Mouse (Mus musculus) neural tube, embryonic 15.5 days (tissue): ENCODE results near the gene Eno3. TPM values are rescaled to one million over a fixed set of nuclear protein-coding genes. Genes with fewer than 3 reads are reported as not detected.
A peak's percentile ranks its signal among the peaks of the same experiment; 100 is the strongest.

Experiments
- ATAC-seq: fragments of 200-750 bp; cut with Nextera tagmentation; 2 replicates; pipeline ENCODE4 v1.8.0; 2017; ENCODE audit warnings: mild to moderate bottlenecking, moderate TSS enrichment, moderate library complexity; ENCODE audit not compliant: low FRiP score
- H3K27ac ChIP-seq: fragments of 300-500 bp; sonication (generic); replicated peaks from 2 replicates; pipeline ENCODE4 v1.5.1; 2015; ENCODE audit warnings: mild to moderate bottlenecking, inconsistent platforms
- H3K27me3 ChIP-seq: fragments of 300-500 bp; sonication (generic); replicated peaks from 2 replicates; pipeline ENCODE4 v1.6.1; 2015; ENCODE audit warnings: inconsistent platforms
- H3K36me3 ChIP-seq: fragments of 300-500 bp; sonication (generic); 2 replicates; pipeline ENCODE4 v1.6.1; 2015; ENCODE audit warnings: inconsistent platforms
- H3K4me1 ChIP-seq: fragments of 300-500 bp; sonication (generic); 2 replicates; pipeline ENCODE4 v1.6.1; 2015; ENCODE audit warnings: inconsistent platforms
- H3K4me2 ChIP-seq: fragments of 300-500 bp; sonication (generic); 2 replicates; pipeline ENCODE4 v1.6.1; 2015; ENCODE audit warnings: inconsistent platforms, mild to moderate bottlenecking, moderate library complexity
- H3K4me3 ChIP-seq: fragments of 300-500 bp; sonication (generic); replicated peaks from 2 replicates; pipeline ENCODE4 v1.5.1; 2015; ENCODE audit warnings: mild to moderate bottlenecking, inconsistent platforms
- H3K9ac ChIP-seq: fragments of 300-500 bp; sonication (generic); replicated peaks from 2 replicates; pipeline ENCODE4 v1.6.1; 2015; ENCODE audit warnings: mild to moderate bottlenecking, inconsistent platforms
- H3K9me3 ChIP-seq: fragments of 300-500 bp; sonication (generic); replicated peaks from 2 replicates; pipeline ENCODE4 v1.6.1; 2016; ENCODE audit warnings: inconsistent platforms
- WGBS: fragments of 180-500 bp; shearing (Covaris S2); methylation state at CpG from one replicate; pipeline ENCODE4 v1.1.7; 2015; ENCODE audit warnings: mixed read lengths; 5-methylcytosine and 5-hydroxymethylcytosine counted together
- polyA plus RNA-seq: library from polyadenylated mRNA; unstranded; fragments of >200 nt; fragmentation: Nextera tagmentation; extraction: Ambion mirVana; gene quantifications from 2 replicates; pipeline ENCODE4 v1.2.1, GENCODE M21; 2015

Eno3 gene
- polyA plus RNA-seq, 1 experiment from 2014 or later: 17.5 TPM

- no peak overlapping the region for H3K9ac ChIP-seq
- no peak overlapping the region for H3K4me3 ChIP-seq
- 57% methylated on average over 4 of the region's 4 CpGs for WGBS
- no peaks in the 10 kb centered on the region for H3K9me3 ChIP-seq
- no peak overlapping the region for H3K4me2 ChIP-seq
- H3K4me1 ChIP-seq: peaks cover 29% of the 10 kb centered on the region
- no peak overlapping the region for H3K27ac ChIP-seq
- no peak for ATAC-seq
- H3K27me3 ChIP-seq: no peaks in the 10 kb centered on the region
- H3K36me3 ChIP-seq: peaks cover 11% of the 10 kb centered on the region
Measured at GRCm38 (mm10) chr11:70689578-70689977, 32.6 kb downstream of the Eno3 start.

- 67% methylated on average over 3 of the region's 3 CpGs for WGBS
- H3K27ac ChIP-seq: no peak overlapping the region
- peaks cover 9% of the 10 kb centered on the region for H3K4me1 ChIP-seq
- no peak for ATAC-seq
- H3K9ac ChIP-seq: no peak overlapping the region
- no peaks in the 10 kb centered on the region for H3K9me3 ChIP-seq
- no peak overlapping the region for H3K4me3 ChIP-seq
- no peaks in the 10 kb centered on the region for H3K36me3 ChIP-seq
- no peaks in the 10 kb centered on the region for H3K27me3 ChIP-seq
- H3K4me2 ChIP-seq: no peak overlapping the region
Measured at GRCm38 (mm10) chr11:70693504-70693903, 36.5 kb downstream of the Eno3 start.

GRCm38 (mm10) chr11:70697376-70697775 is 40.4 kb downstream of the Eno3 start:
- H3K36me3 ChIP-seq: no peaks in the 10 kb centered on the region
- no peak for ATAC-seq
- 74% methylated on average over 3 of the region's 3 CpGs for WGBS
- no peak overlapping the region for H3K4me2 ChIP-seq
- no peak overlapping the region for H3K27ac ChIP-seq
- peaks cover 23% of the 10 kb centered on the region for H3K4me1 ChIP-seq
- no peaks in the 10 kb centered on the region for H3K9me3 ChIP-seq
- no peaks in the 10 kb centered on the region for H3K27me3 ChIP-seq
- no peak overlapping the region for H3K4me3 ChIP-seq
- H3K9ac ChIP-seq: no peak overlapping the region

- no peaks in the 10 kb centered on the region for H3K27me3 ChIP-seq
- no peaks in the 10 kb centered on the region for H3K9me3 ChIP-seq
- peak overlapping the region; percentile 93; the same call in 1 of the 2 replicates for H3K4me3 ChIP-seq
- no peak overlapping the region for H3K27ac ChIP-seq
- no peak overlapping the region for H3K9ac ChIP-seq
- H3K4me2 ChIP-seq: no peak overlapping the region
- WGBS: 79% methylated on average over 2 of the region's 2 CpGs
- ATAC-seq: no peak
- peaks cover 32% of the 10 kb centered on the region for H3K4me1 ChIP-seq
- peaks cover 8% of the 10 kb centered on the region for H3K36me3 ChIP-seq
Measured at GRCm38 (mm10) chr11:70699051-70699450, 42.0 kb downstream of the Eno3 start.

GRCm38 (mm10) chr11:70699722-70700556 is 42.9 kb downstream of the Eno3 start, which contains the start of the genes Inca1 and Kif1c:
Gene Inca1 (minus strand): TSS chr11:70700155.
Gene Kif1c (plus strand): TSS chr11:70700548.
- WGBS: 1% methylated on average over 67 of the region's 69 CpGs
- peaks cover 32% of the 10 kb centered on the region for H3K4me1 ChIP-seq
- ATAC-seq: peak; percentile 96
- peak within 1 kb of the TSS; percentile 96 for H3K27ac ChIP-seq
- H3K4me2 ChIP-seq: peak within 1 kb of the TSS; percentile 89
- peaks cover 17% of the 10 kb centered on the region for H3K36me3 ChIP-seq
- H3K9me3 ChIP-seq: no peaks in the 10 kb centered on the region
- H3K27me3 ChIP-seq: no peaks in the 10 kb centered on the region
- peak within 1 kb of the TSS; percentile 94 for H3K9ac ChIP-seq
- H3K4me3 ChIP-seq: peak within 1 kb of the TSS; percentile 93

- H3K4me1 ChIP-seq: peaks cover 32% of the 10 kb centered on the region
- H3K4me3 ChIP-seq: peak overlapping the region; percentile 93
- H3K9ac ChIP-seq: peak overlapping the region; percentile 94
- ATAC-seq: peak; percentile 16
- peak overlapping the region; percentile 96 for H3K27ac ChIP-seq
- H3K4me2 ChIP-seq: peak overlapping the region; percentile 89
- no peaks in the 10 kb centered on the region for H3K9me3 ChIP-seq
- no peaks in the 10 kb centered on the region for H3K27me3 ChIP-seq
- peaks cover 23% of the 10 kb centered on the region for H3K36me3 ChIP-seq
- under 1% methylated on average over 34 of the region's 34 CpGs for WGBS
Measured at GRCm38 (mm10) chr11:70700613-70701012, 43.6 kb downstream of the Eno3 start.

GRCm38 (mm10) chr11:70701221-70701955 is 44.4 kb downstream of the Eno3 start:
- Histone ChIP-seq H3K4me2 (peak overlapping the region; percentile 89), H3K36me3 (peaks cover 31% of the 10 kb centered on the region), H3K9ac (peak overlapping the region; percentile 94), H3K4me1 (peaks cover 32% of the 10 kb centered on the region), H3K9me3 (no peaks in the 10 kb centered on the region), H3K27me3 (no peaks in the 10 kb centered on the region), H3K4me3 (peak overlapping the region; percentile 93), H3K27ac (peak overlapping the region; percentile 96)
- WGBS: 8% methylated on average over 10 of the region's 10 CpGs
- ATAC-seq: 0 out of 2 replicates have a peak, but pooled peaks have one; percentile 2

GRCm38 (mm10) chr11:70701984-70702733 is 45.2 kb downstream of the Eno3 start:
- no peaks in the 10 kb centered on the region for H3K9me3 ChIP-seq
- no peak for ATAC-seq
- no peaks in the 10 kb centered on the region for H3K27me3 ChIP-seq
- H3K4me2 ChIP-seq: peak overlapping the region; percentile 89
- H3K27ac ChIP-seq: no peak overlapping the region
- peak overlapping the region; percentile 94; the same call in 1 of the 2 replicates for H3K9ac ChIP-seq
- H3K4me3 ChIP-seq: peak overlapping the region; percentile 93
- H3K36me3 ChIP-seq: peaks cover 39% of the 10 kb centered on the region
- 89% methylated on average over 6 of the region's 6 CpGs for WGBS
- peaks cover 32% of the 10 kb centered on the region for H3K4me1 ChIP-seq

- Histone ChIP-seq H3K9me3 (no peaks in the 10 kb centered on the region), H3K27me3 (no peaks in the 10 kb centered on the region), H3K9ac (peak overlapping the region; percentile 10; the same call in 1 of the 2 replicates), H3K27ac (no peak overlapping the region), H3K4me1 (peaks cover 32% of the 10 kb centered on the region), H3K4me3 (no peak overlapping the region), H3K36me3 (peaks cover 45% of the 10 kb centered on the region), H3K4me2 (peak overlapping the region; percentile 89)
- WGBS: 79% methylated on average over 6 of the region's 6 CpGs
- no peak for ATAC-seq
Measured at GRCm38 (mm10) chr11:70702781-70703180, 45.8 kb downstream of the Eno3 start.

- Histone ChIP-seq H3K27me3 (no peaks in the 10 kb centered on the region), H3K36me3 (peaks cover 78% of the 10 kb centered on the region), H3K4me1 (peaks cover 21% of the 10 kb centered on the region), H3K9me3 (no peaks in the 10 kb centered on the region), H3K4me3 (no peak overlapping the region), H3K9ac (no peak overlapping the region), H3K4me2 (no peak overlapping the region), H3K27ac (no peak overlapping the region)
- ATAC-seq: no peak
- 83% methylated on average over 3 of the region's 3 CpGs for WGBS
Measured at GRCm38 (mm10) chr11:70706127-70706526, 49.1 kb downstream of the Eno3 start.

- 96% methylated on average over 10 of the region's 10 CpGs for WGBS
Measured at GRCm38 (mm10) chr11:70711026-70711425, 54.0 kb downstream of the Eno3 start.

More at GRCm38 (mm10) chr11:70711026-70711425, 54.0 kb downstream of the Eno3 start:
- H3K36me3 ChIP-seq: peaks cover 75% of the 10 kb centered on the region
- H3K4me2 ChIP-seq: no peak overlapping the region
- H3K9ac ChIP-seq: no peak overlapping the region
- H3K27me3 ChIP-seq: no peaks in the 10 kb centered on the region
- ATAC-seq: no peak
- H3K9me3 ChIP-seq: no peaks in the 10 kb centered on the region
- no peak overlapping the region for H3K27ac ChIP-seq
- no peaks in the 10 kb centered on the region for H3K4me1 ChIP-seq
- H3K4me3 ChIP-seq: no peak overlapping the region
